Mouse (Mus musculus) frontal cortex, adult (tissue): Measurements from ENCODE around the gene Cpne6.
A peak's percentile ranks its signal among the peaks of the same experiment; 100 is the strongest.

ENCODE experiments used
- ATAC-seq: cut with Nextera tagmentation; 2 replicates; pipeline ENCODE4 v1.9.2; 2017; ENCODE audit warnings: mild to moderate bottlenecking, moderate library complexity, mixed read lengths; ENCODE audit not compliant: low TSS enrichment

Gene Cpne6

DNA sequence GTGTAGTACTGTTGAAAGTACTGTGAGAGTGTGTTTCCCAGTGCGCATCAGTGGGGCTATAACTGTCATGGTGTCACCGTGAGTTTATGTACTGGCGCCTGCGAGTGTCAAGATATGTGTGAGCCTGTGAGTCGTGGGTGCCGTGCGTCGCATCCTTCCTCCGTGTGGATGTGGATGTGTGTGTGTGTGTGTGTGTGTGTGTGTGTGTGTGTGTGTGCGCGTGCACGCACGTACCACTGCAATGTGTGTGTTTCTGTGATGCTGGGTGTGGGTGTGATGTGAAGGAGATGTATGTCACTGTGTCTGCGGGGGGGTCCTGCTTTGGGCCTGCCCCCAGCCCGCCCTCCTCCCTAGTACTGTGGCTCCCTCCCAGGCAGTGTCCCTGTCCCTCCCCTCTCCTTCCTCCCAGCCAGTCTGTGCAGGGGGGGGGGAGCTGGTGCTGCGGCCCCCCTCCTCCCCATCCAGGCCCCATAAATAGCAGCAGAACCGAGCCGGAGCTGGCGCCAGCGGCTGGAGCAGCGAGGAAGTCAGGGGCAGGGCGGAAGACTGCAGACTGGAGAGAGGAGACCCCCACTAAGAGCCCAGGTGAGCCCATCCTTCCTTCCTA lies at the start of gene Cpne6:
Gene Cpne6 (plus strand): TSS at position 321 of the 607 bp plus-strand sequence.
- ATAC-seq, result peak; percentile 56

- ATAC-seq, result no peak
Measured at GRCm38 (mm10) chr14:55461757-55462156, 48.5 kb upstream of the Cpne6 start.

DNA sequence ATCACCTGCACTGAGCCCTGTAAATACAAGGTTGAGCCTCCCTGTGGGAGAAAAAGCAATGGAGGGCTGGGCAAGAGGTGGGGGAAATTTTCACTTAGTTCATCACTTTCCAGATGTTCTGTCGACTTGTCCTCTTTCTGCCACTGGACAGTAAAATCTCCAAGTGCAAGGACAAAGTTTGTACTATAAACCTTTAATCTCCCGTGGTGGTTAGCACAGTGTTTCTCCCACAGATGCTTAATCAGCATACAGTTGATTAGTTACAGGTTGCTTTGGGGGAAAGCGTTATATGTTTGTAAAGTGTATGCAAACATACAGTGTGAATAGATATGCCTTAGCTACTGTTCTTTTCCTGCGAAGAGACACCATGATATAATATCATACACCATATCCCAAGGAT lies 43.8 kb upstream of the Cpne6 start:
- no peak for ATAC-seq

DNA sequence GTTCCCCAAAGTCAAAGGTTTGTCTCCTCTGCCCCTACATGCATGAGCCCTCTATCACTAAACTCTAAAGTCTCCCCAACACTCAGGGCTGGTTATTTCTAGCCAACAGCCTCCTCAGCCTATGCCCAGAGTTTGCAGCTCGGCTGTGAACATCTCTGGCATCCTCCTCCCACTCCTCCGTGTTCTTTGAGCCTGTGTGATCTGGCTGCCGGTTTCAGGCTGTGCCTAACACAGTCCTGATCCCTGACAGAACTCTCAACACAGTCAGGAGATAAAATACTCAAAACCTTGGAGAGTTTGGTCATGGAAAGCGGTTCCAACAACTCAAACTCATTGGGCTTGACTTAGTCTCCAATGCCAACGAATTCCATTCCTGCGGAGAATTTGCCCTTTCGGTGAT lies 43.1 kb upstream of the Cpne6 start:
- ATAC-seq, result peak; percentile 94

DNA sequence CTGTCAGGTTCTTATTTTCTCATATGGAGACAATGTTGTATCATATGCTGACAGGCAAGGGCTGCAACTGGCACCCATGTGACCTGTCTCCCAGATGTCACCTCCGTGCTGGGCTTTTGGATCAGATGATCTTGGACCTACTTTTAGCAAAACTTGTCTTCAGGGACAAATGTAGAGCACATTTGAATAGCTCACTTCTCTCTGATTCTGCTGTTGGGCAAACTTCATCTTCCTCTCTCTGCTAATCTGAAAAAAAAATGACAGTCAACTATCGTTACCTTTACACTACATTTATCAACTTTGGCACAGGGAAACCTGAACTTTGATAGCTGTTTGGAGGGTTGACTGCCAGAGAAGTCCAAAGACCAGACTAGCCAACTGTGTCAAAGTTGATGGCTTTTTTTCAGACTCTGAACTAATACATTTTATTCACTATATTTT lies 41.9 kb upstream of the Cpne6 start:
- no peak for ATAC-seq

GRCm38 (mm10) chr14:55469041-55469440 lies 41.2 kb upstream of the Cpne6 start:
- ATAC-seq, result no peak

DNA sequence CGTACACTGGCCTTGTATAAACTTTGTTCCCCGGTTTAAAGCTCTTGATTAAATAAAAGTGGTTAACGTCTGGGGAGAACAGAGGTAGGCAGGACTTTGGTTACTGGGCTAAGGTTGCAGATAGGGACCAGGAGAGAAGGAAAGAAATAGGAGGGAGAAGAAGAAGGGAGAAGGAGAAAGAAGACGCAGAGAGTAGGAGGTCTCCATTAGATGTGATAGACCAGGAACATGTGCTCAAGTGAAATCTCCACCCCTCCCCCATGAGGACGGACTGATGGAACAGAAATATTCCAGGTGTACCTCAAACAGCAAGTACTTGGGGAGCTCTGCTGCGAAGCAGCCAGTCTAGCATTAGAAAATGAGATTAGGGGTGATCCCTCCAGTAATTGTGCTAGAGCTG lies 40.4 kb upstream of the Cpne6 start:
- no peak for ATAC-seq

DNA sequence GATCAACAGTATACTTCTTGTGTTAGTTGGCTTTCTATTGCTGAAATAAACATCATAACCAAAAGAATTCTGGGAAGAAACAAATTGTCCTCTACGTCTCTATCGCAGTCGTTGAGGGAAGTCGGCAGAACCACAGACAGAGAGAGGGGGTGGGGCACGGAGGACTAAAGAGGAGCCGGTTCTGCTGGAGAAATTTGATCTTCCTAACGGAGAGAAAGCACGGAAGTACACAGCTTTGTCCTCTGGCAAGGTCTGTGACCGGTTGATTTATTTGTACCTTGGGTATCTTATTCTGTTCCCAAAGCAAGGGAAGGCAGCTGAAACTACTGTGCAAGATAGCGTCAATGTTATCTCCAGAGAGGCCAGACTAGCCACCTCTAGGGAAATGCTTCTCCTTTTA lies 39.4 kb upstream of the Cpne6 start:
- no peak for ATAC-seq

DNA sequence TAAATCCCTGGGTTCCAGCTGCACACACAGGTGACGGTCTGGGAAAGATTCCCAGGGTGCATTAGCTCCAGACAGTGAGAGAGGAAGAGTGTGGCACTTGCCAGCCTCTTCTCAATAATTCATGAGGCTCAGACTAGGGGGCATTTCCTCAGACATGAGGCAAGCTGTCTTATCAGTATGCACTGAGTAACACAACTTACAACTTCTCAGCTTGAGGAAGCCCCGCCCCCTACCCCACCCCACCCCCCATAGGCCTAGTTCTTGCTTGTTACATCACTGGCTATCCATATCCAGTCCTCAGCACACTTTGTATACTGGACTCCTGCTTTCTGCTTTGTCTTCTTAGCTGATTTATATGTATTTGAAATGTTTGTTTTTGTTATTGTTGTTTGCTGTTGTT lies 34.6 kb upstream of the Cpne6 start:
- no peak for ATAC-seq

- no peak for ATAC-seq
Measured at GRCm38 (mm10) chr14:55477421-55477820, 32.8 kb upstream of the Cpne6 start.

- no peak for ATAC-seq
Measured at GRCm38 (mm10) chr14:55477829-55478228, 32.4 kb upstream of the Cpne6 start.

GRCm38 (mm10) chr14:55478651-55479599 lies 31.3 kb upstream of the Cpne6 start, which contains the start of gene Dhrs4:
TSS of gene Dhrs4 (plus strand) at chr14:55478758.
- peak; percentile 98 for ATAC-seq

GRCm38 (mm10) chr14:55479629-55480028 lies 30.6 kb upstream of the Cpne6 start:
- ATAC-seq, result no peak

GRCm38 (mm10) chr14:55484430-55485085 lies 25.7 kb upstream of the Cpne6 start:
- no peak for ATAC-seq

GRCm38 (mm10) chr14:55486836-55487235 lies 23.4 kb upstream of the Cpne6 start:
- ATAC-seq, result no peak

DNA sequence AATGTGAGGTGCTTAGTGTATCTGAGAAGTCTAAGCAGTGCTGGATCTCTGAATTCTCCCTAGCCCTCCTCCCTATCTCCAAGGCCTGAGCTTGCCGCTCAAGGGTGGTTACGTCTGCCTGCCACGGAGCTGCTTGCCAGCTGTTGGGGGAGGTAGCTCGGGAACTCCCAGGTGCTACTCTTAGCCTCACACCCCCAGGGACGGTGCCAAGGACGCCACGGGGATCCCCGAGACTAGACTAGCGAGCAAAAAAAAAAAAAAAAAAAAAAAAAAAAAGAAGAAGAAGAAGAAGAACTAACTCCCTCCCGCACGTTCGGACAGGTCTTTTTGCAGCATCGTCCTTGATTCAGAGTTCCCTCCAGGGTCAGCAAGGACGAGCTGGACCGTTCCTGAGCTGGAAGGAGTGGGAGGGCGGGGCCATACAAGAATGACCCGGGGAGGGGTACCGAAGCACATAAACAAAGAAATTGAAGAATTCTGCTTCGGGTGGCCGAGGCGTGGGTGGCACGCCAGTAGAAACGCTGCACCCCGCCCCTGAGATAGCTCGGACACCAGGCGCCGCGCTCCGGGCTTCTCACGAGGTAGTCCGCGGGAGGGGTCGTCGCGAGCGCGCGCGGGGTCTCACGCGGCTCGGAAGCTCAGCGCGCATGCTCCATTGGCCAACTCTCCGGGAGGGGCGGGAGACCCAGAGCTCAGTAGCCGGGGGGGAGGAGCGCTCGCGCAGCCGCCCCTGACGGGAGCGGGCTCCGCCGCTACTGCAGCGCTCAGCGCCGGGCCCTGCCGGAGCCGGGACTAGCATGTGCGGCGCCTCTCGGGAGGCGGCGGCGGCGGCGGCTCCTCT lies 19.7 kb upstream of the Cpne6 start, which contains the start of gene Carmil3:
Gene Carmil3 (plus strand): TSS at position 291 of the 841 bp plus-strand sequence.
- ATAC-seq, result peak; percentile 77

GRCm38 (mm10) chr14:55491291-55491833 lies 18.9 kb upstream of the Cpne6 start:
- ATAC-seq, result peak; percentile 60

DNA sequence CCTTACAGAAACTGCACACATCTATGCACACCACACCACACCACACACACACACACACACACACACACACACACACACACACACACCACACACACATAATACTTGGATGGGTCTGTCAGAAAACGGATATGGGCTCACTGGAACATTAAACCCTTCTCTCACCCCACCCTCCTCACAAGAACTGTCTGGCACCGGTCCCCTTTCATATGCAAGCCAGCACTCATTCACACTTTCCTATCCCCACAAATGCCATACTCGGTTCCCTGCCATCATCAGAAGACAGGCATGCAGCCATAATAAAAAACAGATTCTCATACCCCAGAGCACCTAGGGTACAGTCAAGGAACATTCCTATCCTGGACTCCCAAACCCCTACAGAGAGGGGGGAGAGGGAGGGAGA lies 18.1 kb upstream of the Cpne6 start:
- no peak for ATAC-seq

GRCm38 (mm10) chr14:55495509-55496240 lies 14.6 kb upstream of the Cpne6 start:
- no peak for ATAC-seq

DNA sequence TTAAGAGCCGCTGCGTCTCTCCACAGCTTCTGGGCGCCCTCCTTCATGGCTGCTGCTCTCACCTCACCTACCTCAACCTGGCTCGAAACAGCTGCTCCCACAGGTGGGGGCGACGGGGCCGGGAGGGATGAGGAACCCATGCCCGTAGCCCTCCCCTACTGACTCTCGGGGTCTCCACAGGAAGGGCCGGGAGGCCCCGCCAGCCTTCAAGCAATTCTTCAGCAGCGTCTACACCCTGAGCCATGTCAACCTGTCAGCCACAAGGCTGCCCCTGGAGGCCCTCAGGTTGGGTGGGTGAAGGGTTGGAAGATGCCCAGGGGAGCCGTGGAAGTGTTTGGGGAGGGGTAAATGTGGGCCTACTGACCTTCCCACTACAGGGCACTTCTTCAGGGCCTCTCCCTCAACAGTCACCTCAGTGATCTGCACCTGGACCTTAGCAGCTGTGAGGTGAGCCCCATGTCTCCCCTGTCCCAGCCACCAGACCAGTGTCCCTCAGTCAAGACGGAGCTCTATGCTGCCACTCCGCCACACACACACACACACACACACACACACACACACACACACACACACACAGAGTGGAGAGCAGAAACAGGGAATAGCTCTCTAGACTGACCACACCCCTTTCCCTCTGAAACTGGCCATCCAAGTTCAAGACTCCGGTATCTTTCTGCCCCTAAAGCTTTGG lies 13.3 kb upstream of the Cpne6 start:
- 0 out of 2 replicates have a peak, but pooled peaks have one; percentile 7 for ATAC-seq
